Mouse (Mus musculus) thymus, adult 2 months (tissue): ENCODE results near the gene Olfr71.

ENCODE experiments used
- CTCF ChIP-seq: fragments of 200-500 bp; IDR thresholded peaks from 2 replicates; pipeline ENCODE4 v1.5.1; 2012; ENCODE audit warnings: mild to moderate bottlenecking, control low read depth, low read length, moderate library complexity, borderline replicate concordance; ENCODE audit not compliant: control insufficient read depth, poor library complexity, insufficient read depth; ENCODE audit errors: extremely low read depth
- POLR2A ChIP-seq: fragments of 200-500 bp; IDR thresholded peaks from 2 replicates; pipeline ENCODE4 v1.6.1; 2012; ENCODE audit warnings: mild to moderate bottlenecking, low read length, control low read depth, moderate library complexity; ENCODE audit not compliant: control insufficient read depth, poor library complexity, insufficient read depth; ENCODE audit errors: extremely low read depth

- TF ChIP-seq CTCF (no peak), POLR2A (no peak)
Observed at GRCm38 (mm10) chr4:43705991-43706390, 4.1 kb downstream of the Olfr71 start.
